Mouse (Mus musculus) midbrain, embryonic 11.5 days (tissue): Measurements from ENCODE around the gene Mapt. TPM values are rescaled to one million over a fixed set of nuclear protein-coding genes. Genes with fewer than 3 reads are reported as not detected.

Experiments
- ATAC-seq: fragments of 200-750 bp; cut with Nextera tagmentation; 2 replicates; pipeline ENCODE4 v1.8.0; 2017; ENCODE audit warnings: moderate TSS enrichment, moderate library complexity; ENCODE audit not compliant: low FRiP score
- DNase-seq: peaks from one replicate; pipeline ENCODE4 v3.0.0; 2015; ENCODE audit warnings: low spot score; ENCODE audit errors: missing footprints
- H3K27ac ChIP-seq: fragments of 300-500 bp; sonication (generic); 2 replicates; pipeline ENCODE4 v1.5.1; 2014; ENCODE audit warnings: low read depth, low read length
- H3K27me3 ChIP-seq: fragments of 300-500 bp; sonication (generic); 2 replicates; pipeline ENCODE4 v1.6.1; 2014; ENCODE audit warnings: mild to moderate bottlenecking, low read length, moderate library complexity, mixed read lengths; ENCODE audit not compliant: control insufficient read depth, insufficient read depth
- H3K36me3 ChIP-seq: fragments of 300-500 bp; sonication (generic); 2 replicates; pipeline ENCODE4 v1.6.1; 2014; ENCODE audit warnings: mild to moderate bottlenecking, low read length, moderate library complexity, mixed read lengths; ENCODE audit not compliant: control insufficient read depth, insufficient read depth
- H3K4me1 ChIP-seq: fragments of 300-500 bp; sonication (generic); 2 replicates; pipeline ENCODE4 v1.6.1; 2014; ENCODE audit warnings: low read length; ENCODE audit not compliant: control insufficient read depth, insufficient read depth
- H3K4me2 ChIP-seq: fragments of 300-500 bp; sonication (generic); 2 replicates; pipeline ENCODE4 v1.6.1; 2014; ENCODE audit warnings: mild to moderate bottlenecking, moderate library complexity
- H3K4me3 ChIP-seq: fragments of 300-500 bp; sonication (generic); 2 replicates; pipeline ENCODE4 v1.5.1; 2014; ENCODE audit warnings: low read depth, low read length
- H3K9ac ChIP-seq: fragments of 300-500 bp; sonication (generic); 2 replicates; pipeline ENCODE4 v1.6.1; 2014; ENCODE audit warnings: low read length
- H3K9me3 ChIP-seq: fragments of 300-500 bp; sonication (generic); 2 replicates; pipeline ENCODE4 v1.6.1; 2016; ENCODE audit warnings: low read length; ENCODE audit not compliant: control insufficient read depth
- WGBS: fragments of 180-500 bp; shearing (Covaris S2); extraction: QIAGEN DNeasy Blood & Tissue Kit; methylation state at CpG from one replicate; pipeline ENCODE4 v1.1.7; 2014; 5-methylcytosine and 5-hydroxymethylcytosine counted together
- polyA plus RNA-seq: library from polyadenylated mRNA; unstranded; fragments of >200 nt; fragmentation: Nextera tagmentation; extraction: Ambion mirVana; gene quantifications from 2 replicates; pipeline ENCODE4 v1.2.1, GENCODE M21; 2014

The Mapt gene
- polyA plus RNA-seq, 1 experiment from 2014 or later: 71.6 TPM

GRCm38 (mm10) chr11:104327946-104328345, 96.8 kb downstream of the Mapt start:
- DNase-seq: no peak
- 89% methylated on average over 6 of the region's 6 CpGs for WGBS
- H3K4me1 ChIP-seq: no peaks in the 10 kb centered on the region
- no peak overlapping the region for H3K4me2 ChIP-seq
- ATAC-seq: no peak
- H3K9me3 ChIP-seq: no peaks in the 10 kb centered on the region
- no peaks in the 10 kb centered on the region for H3K27me3 ChIP-seq
- H3K27ac ChIP-seq: no peak overlapping the region
- peaks cover under 1% of the 10 kb centered on the region; the same call in 1 of the 2 replicates for H3K36me3 ChIP-seq
- H3K9ac ChIP-seq: no peak overlapping the region
- H3K4me3 ChIP-seq: no peak overlapping the region

GRCm38 (mm10) chr11:104329185-104329926, 98.2 kb downstream of the Mapt start:
- ATAC-seq (no peak), DNase-seq (no peak)
- Histone ChIP-seq H3K9ac (no peak overlapping the region), H3K4me3 (no peak overlapping the region), H3K27ac (no peak overlapping the region), H3K4me1 (no peaks in the 10 kb centered on the region), H3K9me3 (no peaks in the 10 kb centered on the region), H3K27me3 (no peaks in the 10 kb centered on the region), H3K4me2 (no peak overlapping the region), H3K36me3 (peaks cover 8% of the 10 kb centered on the region)
- WGBS: 85% methylated on average over 11 of the region's 11 CpGs

- Histone ChIP-seq H3K27me3 (no peaks in the 10 kb centered on the region), H3K9ac (no peak overlapping the region), H3K4me2 (no peak overlapping the region), H3K9me3 (no peaks in the 10 kb centered on the region), H3K36me3 (peaks cover 16% of the 10 kb centered on the region), H3K27ac (no peak overlapping the region), H3K4me1 (no peaks in the 10 kb centered on the region), H3K4me3 (no peak overlapping the region)
- 91% methylated on average over 4 of the region's 4 CpGs for WGBS
- DNase-seq: no peak
- ATAC-seq: no peak
These were observed 99.0 kb downstream of the Mapt start for GRCm38 (mm10) chr11:104330151-104330550.

- H3K4me1 ChIP-seq: no peaks in the 10 kb centered on the region
- no peak overlapping the region for H3K4me3 ChIP-seq
- H3K9ac ChIP-seq: no peak overlapping the region
- ATAC-seq (no peak), DNase-seq (no peak)
- H3K9me3 ChIP-seq: no peaks in the 10 kb centered on the region
- WGBS: 98% methylated on average over 3 of the region's 3 CpGs
- no peak overlapping the region for H3K27ac ChIP-seq
- H3K36me3 ChIP-seq: peaks cover 26% of the 10 kb centered on the region
- no peaks in the 10 kb centered on the region for H3K27me3 ChIP-seq
- H3K4me2 ChIP-seq: no peak overlapping the region
These were observed 100.0 kb downstream of the Mapt start for GRCm38 (mm10) chr11:104331208-104331607.

GRCm38 (mm10) chr11:104332105-104332504, 100.9 kb downstream of the Mapt start:
- H3K4me1 ChIP-seq: no peaks in the 10 kb centered on the region
- H3K9ac ChIP-seq: no peak overlapping the region
- H3K27me3 ChIP-seq: no peaks in the 10 kb centered on the region
- no peak overlapping the region for H3K27ac ChIP-seq
- H3K36me3 ChIP-seq: peaks cover 29% of the 10 kb centered on the region
- 92% methylated on average over 5 of the region's 5 CpGs for WGBS
- no peak for DNase-seq
- H3K9me3 ChIP-seq: no peaks in the 10 kb centered on the region
- ATAC-seq: no peak
- no peak overlapping the region for H3K4me2 ChIP-seq
- no peak overlapping the region for H3K4me3 ChIP-seq

- Histone ChIP-seq H3K27me3 (no peaks in the 10 kb centered on the region), H3K9me3 (no peaks in the 10 kb centered on the region), H3K9ac (no peak overlapping the region), H3K4me2 (no peak overlapping the region), H3K36me3 (peaks cover 37% of the 10 kb centered on the region), H3K4me3 (no peak overlapping the region), H3K4me1 (no peaks in the 10 kb centered on the region), H3K27ac (no peak overlapping the region)
- WGBS: 88% methylated on average over 5 of the region's 5 CpGs
- no peak for ATAC-seq
- no peak for DNase-seq
These were observed 102.9 kb downstream of the Mapt start for GRCm38 (mm10) chr11:104334115-104334514.

- 92% methylated on average over 13 of the region's 13 CpGs for WGBS
- no peak for DNase-seq
These were observed 103.8 kb downstream of the Mapt start for GRCm38 (mm10) chr11:104334946-104335345.

GRCm38 (mm10) chr11:104346931-104347330, 115.7 kb downstream of the Mapt start:
- no peak overlapping the region for H3K27ac ChIP-seq
- no peaks in the 10 kb centered on the region for H3K9me3 ChIP-seq
- peaks cover 32% of the 10 kb centered on the region for H3K36me3 ChIP-seq
- no peaks in the 10 kb centered on the region for H3K4me1 ChIP-seq
- no peak overlapping the region for H3K4me3 ChIP-seq
- no peak overlapping the region for H3K4me2 ChIP-seq
- H3K27me3 ChIP-seq: no peaks in the 10 kb centered on the region
- 79% methylated on average over 3 of the region's 3 CpGs for WGBS
- ATAC-seq (no peak), DNase-seq (no peak)
- no peak overlapping the region for H3K9ac ChIP-seq

More at GRCm38 (mm10) chr11:104334946-104335345, 103.8 kb downstream of the Mapt start:
- ATAC-seq: no peak
- H3K9me3 ChIP-seq: no peaks in the 10 kb centered on the region
- H3K4me2 ChIP-seq: no peak overlapping the region
- H3K36me3 ChIP-seq: peaks cover 37% of the 10 kb centered on the region
- H3K4me3 ChIP-seq: no peak overlapping the region
- H3K27ac ChIP-seq: no peak overlapping the region
- no peaks in the 10 kb centered on the region for H3K4me1 ChIP-seq
- H3K9ac ChIP-seq: no peak overlapping the region
- H3K27me3 ChIP-seq: no peaks in the 10 kb centered on the region

GRCm38 (mm10) chr11:104361790-104362189, 130.6 kb downstream of the Mapt start:
- Histone ChIP-seq H3K36me3 (0 out of 2 replicates have a peak, but pooled peaks cover 2% of the 10 kb centered on the region), H3K4me3 (no peak overlapping the region), H3K9ac (no peak overlapping the region), H3K4me1 (no peaks in the 10 kb centered on the region), H3K4me2 (no peak overlapping the region), H3K9me3 (no peaks in the 10 kb centered on the region), H3K27me3 (no peaks in the 10 kb centered on the region), H3K27ac (no peak overlapping the region)
- WGBS: 80% methylated on average over 2 of the region's 2 CpGs
- ATAC-seq: no peak
- no peak for DNase-seq
